Mouse (Mus musculus): ENCODE measurements around the gene Fars2. TPM values are rescaled to one million over a fixed set of nuclear protein-coding genes. Genes with fewer than 3 reads are reported as not detected.
A peak's percentile ranks its signal among the peaks of the same experiment; 100 is the strongest.

Fars2 gene
- polyA plus RNA-seq, 1 experiment from 2014 or later, result 37.9 TPM

DNA sequence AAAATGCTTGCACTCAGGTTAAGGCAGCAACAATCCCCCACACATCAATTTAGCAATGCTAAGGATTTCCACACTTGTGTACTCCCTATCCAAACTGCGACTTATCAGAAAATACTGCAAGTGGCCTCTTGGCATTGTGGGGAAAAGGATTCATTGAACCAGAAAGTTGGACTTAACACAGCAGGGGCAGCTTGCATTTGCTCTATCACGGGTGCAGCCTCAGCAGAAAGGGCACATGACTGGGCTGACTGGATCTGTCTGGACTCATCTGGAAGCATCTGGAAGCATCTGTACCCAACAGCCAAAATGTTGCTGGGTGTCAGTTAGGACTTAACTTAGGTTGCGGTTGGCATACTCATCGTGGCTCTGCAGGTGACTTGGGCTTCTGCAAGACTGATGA is 490.7 kb downstream of the Fars2 start:
- ATAC-seq, result no peak
- H3K9ac ChIP-seq (replicated peaks), result no peak overlapping the region
- H3K27me3 ChIP-seq (ENCODE audit: insufficient read depth, low read length), result no peaks in the 10 kb centered on the region
- H3K4me3 ChIP-seq (ENCODE audit: low read depth, low read length), result no peak overlapping the region
- no peak overlapping the region for H3K4me2 ChIP-seq (ENCODE audit: low read depth, low read length)
- DNase-seq, result no peak
- H3K4me1 ChIP-seq (ENCODE audit: insufficient read depth), result peaks cover 5% of the 10 kb centered on the region; the same call in 1 of the 2 replicates
- WGBS (ENCODE audit: insufficient replicate concordance), result 73% methylated on average over 4 of the region's 4 CpGs
- TF ChIP-seq EP300 (IDR thresholded peaks at IDR 0.05; ENCODE audit: low read depth) (no peak), CTCF (IDR thresholded peaks at IDR 0.05; ENCODE audit: low read depth) (no peak)
- H3K36me3 ChIP-seq (replicated peaks; ENCODE audit: insufficient read depth, low read length), result no peaks in the 10 kb centered on the region
- H3K9me3 ChIP-seq (ENCODE audit: low read length), result no peaks in the 10 kb centered on the region
- H3K27ac ChIP-seq (ENCODE audit: low read depth), result no peak overlapping the region

DNA sequence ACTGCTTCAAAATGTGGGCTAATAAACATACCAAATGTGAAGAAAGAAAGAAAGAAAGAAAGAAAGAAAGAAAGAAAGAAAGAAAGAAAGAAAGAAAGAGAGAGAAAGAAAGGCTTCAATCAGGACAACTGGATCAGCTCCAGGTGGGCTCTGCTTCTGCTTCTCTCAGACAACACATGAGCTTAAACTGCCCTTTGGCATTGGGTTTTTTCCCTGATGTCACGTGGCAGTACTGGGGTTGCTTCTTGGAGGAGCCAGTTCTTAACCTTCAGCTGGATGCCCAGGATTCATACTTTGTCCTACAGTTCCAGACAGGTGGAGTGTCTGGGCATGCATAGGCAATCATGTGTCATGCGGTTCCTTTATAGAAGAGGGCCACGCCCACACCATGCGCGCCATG is 493.2 kb downstream of the Fars2 start:
- Histone ChIP-seq H3K4me1 (ENCODE audit: insufficient read depth) (peaks cover 5% of the 10 kb centered on the region; the same call in 1 of the 2 replicates), H3K27me3 (ENCODE audit: insufficient read depth, low read length) (no peaks in the 10 kb centered on the region), H3K4me2 (ENCODE audit: low read depth, low read length) (no peak overlapping the region), H3K9me3 (ENCODE audit: low read length) (no peaks in the 10 kb centered on the region), H3K4me3 (ENCODE audit: low read depth, low read length) (no peak overlapping the region), H3K9ac (replicated peaks) (no peak overlapping the region), H3K36me3 (replicated peaks; ENCODE audit: insufficient read depth, low read length) (no peaks in the 10 kb centered on the region), H3K27ac (ENCODE audit: low read depth) (no peak overlapping the region)
- no peak for DNase-seq
- no peak for ATAC-seq
- 85% methylated on average over 5 of the region's 5 CpGs for WGBS (ENCODE audit: insufficient replicate concordance)
- TF ChIP-seq EP300 (IDR thresholded peaks at IDR 0.05; ENCODE audit: low read depth) (no peak), CTCF (IDR thresholded peaks at IDR 0.05; ENCODE audit: low read depth) (no peak)

DNA sequence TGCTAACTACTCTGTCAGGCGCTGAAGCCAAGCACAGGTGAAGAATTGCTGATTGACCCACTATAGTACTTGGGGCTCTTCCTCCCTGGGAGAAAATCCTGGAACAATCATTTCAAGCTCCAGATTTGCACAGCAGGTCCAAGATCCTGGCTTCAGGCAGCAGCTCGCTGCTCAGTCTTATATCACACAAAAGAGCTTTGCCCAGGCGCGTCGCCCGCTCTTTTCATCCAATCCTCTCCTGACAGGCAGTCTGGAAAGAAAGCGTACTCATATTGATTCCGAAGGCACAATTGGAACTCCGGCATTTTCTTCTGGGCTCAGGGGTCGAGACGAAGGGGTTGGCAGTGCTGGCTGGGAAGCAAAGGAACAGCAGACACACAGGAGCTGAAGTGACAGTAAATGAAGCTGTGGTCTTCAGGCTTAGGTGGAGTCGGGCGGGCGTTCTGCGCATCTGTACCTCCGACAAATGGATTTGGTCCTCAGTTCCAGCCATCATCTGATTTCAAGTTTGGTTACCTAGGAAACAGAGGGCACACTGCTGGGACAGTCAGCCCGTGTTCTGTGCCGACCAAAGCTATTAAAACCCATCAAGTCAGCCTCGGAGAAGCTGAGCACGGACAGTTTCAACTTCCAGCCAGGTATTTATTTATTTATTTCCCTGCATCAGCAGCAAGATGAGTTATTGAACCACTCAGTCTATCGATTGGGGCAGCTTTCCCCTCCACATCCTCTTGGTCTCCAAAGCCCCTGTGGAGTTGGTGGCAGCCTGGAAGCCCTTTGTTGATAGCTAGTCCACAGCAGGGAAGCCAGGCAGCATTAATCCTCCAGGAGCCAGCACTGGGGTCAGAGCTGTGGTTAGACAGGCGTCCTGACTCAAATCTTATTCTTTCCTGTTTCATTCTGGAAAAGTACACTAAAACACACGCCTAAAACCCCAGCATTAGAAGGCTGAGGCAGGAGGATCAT is 495.9 kb downstream of the Fars2 start:
- 69% methylated on average over 23 of the region's 23 CpGs for WGBS (ENCODE audit: insufficient replicate concordance)
- DNase-seq (no peak), ATAC-seq (no peak)
- no peak overlapping the region for H3K27ac ChIP-seq (ENCODE audit: low read depth)
- no peaks in the 10 kb centered on the region for H3K36me3 ChIP-seq (replicated peaks; ENCODE audit: insufficient read depth, low read length)
- H3K9me3 ChIP-seq (ENCODE audit: low read length), result no peaks in the 10 kb centered on the region
- H3K4me2 ChIP-seq (ENCODE audit: low read depth, low read length), result no peak overlapping the region
- H3K27me3 ChIP-seq (ENCODE audit: insufficient read depth, low read length), result no peaks in the 10 kb centered on the region
- H3K4me3 ChIP-seq (ENCODE audit: low read depth, low read length), result no peak overlapping the region
- H3K4me1 ChIP-seq (ENCODE audit: insufficient read depth), result peaks cover 5% of the 10 kb centered on the region; the same call in 1 of the 2 replicates
- H3K9ac ChIP-seq (replicated peaks), result no peak overlapping the region
- TF ChIP-seq EP300 (IDR thresholded peaks at IDR 0.05; ENCODE audit: low read depth) (no peak), CTCF (IDR thresholded peaks at IDR 0.05; ENCODE audit: low read depth) (no peak)

DNA sequence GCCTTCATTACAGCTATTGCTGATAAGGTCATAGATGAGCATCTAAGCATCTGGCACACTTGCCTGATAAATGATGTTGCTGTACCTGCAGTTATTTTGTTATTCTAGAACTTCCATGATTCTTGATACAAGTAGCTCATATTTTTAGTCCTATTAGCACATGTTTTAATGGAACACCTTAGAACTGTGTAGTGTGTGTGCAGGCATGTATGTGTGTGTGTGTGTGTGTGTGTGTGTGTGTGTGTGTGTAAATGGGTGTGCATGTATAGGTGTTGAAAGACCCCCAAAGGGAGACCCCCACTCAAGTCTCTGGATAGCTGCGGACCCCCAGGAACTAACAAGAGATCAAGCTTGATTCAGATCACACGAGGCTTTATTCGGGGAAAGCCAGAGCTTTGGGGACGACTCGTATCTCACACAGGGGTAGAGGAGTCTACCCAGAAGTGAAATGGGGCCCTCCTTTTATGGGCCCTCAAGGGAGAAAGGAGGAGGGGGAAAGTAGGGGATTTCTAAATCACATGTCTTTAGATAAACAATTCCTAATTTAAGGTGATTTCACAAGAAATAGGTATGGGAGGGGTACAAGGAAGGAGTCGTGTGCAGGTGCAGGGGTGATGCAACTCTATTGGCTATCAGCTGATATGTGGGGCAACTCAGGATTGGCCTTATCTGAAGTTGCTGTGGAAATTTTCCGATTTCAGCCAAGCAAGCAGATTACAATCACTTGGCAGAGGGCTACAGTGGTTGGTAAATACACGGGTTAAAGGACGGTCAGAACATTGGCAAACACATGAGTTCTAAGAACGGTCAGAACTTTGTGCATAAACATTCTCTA is 503.5 kb downstream of the Fars2 start:
- TF ChIP-seq CTCF (IDR thresholded peaks at IDR 0.05; ENCODE audit: low read depth) (no peak), EP300 (IDR thresholded peaks at IDR 0.05; ENCODE audit: low read depth) (peak; percentile 94)
- Histone ChIP-seq H3K4me3 (ENCODE audit: low read depth, low read length) (no peak overlapping the region), H3K4me1 (ENCODE audit: insufficient read depth) (no peaks in the 10 kb centered on the region), H3K4me2 (ENCODE audit: low read depth, low read length) (no peak overlapping the region), H3K27me3 (ENCODE audit: insufficient read depth, low read length) (no peaks in the 10 kb centered on the region), H3K9ac (replicated peaks) (no peak overlapping the region), H3K27ac (ENCODE audit: low read depth) (peak overlapping the region; percentile 85), H3K36me3 (replicated peaks; ENCODE audit: insufficient read depth, low read length) (no peaks in the 10 kb centered on the region), H3K9me3 (ENCODE audit: low read length) (no peaks in the 10 kb centered on the region)
- DNase-seq (peak; percentile 58), ATAC-seq (peak; percentile 98)
- WGBS (ENCODE audit: insufficient replicate concordance), result 62% methylated on average over 10 of the region's 10 CpGs

GRCm38 (mm10) chr13:36621333-36621659 is 504.1 kb downstream of the Fars2 start:
- Histone ChIP-seq H3K27ac (ENCODE audit: low read depth) (peak overlapping the region; percentile 71), H3K9me3 (ENCODE audit: low read length) (peaks cover 3% of the 10 kb centered on the region; the same call in 1 of the 2 replicates), H3K4me1 (ENCODE audit: insufficient read depth) (no peaks in the 10 kb centered on the region), H3K9ac (replicated peaks) (no peak overlapping the region), H3K27me3 (ENCODE audit: insufficient read depth, low read length) (no peaks in the 10 kb centered on the region), H3K36me3 (replicated peaks; ENCODE audit: insufficient read depth, low read length) (no peaks in the 10 kb centered on the region), H3K4me2 (ENCODE audit: low read depth, low read length) (no peak overlapping the region), H3K4me3 (ENCODE audit: low read depth, low read length) (no peak overlapping the region)
- DNase-seq, result no peak
- TF ChIP-seq EP300 (IDR thresholded peaks at IDR 0.05; ENCODE audit: low read depth), result no peak
- no peak for TF ChIP-seq CTCF (IDR thresholded peaks at IDR 0.05; ENCODE audit: low read depth)
- 56% methylated on average over 1 of the region's 1 CpGs for WGBS (ENCODE audit: insufficient replicate concordance)
- no peak for ATAC-seq

DNA sequence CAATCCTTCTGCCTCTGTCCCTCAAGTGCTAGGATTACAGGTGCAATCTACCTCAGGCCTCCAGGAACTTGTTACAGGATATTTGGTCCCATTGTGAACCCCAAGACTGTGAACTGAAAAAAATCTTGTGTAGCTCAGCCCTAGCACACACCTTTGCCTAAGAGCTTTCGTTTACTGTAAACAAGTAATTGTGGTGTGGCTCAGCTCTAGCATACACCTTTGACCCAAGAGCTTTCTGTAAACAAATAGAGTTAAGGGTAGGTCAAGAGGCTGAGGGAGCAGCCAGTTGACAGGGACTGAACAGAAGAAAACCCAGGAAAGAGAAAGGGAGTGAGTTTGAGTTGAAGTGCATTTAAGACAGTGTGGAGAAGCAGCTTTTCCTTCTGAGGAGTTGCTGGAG is 506.3 kb downstream of the Fars2 start:
- Histone ChIP-seq H3K27me3 (ENCODE audit: insufficient read depth, low read length) (no peaks in the 10 kb centered on the region), H3K4me2 (ENCODE audit: low read depth, low read length) (no peak overlapping the region), H3K9me3 (ENCODE audit: low read length) (peaks cover 3% of the 10 kb centered on the region; the same call in 1 of the 2 replicates), H3K9ac (replicated peaks) (no peak overlapping the region), H3K4me3 (ENCODE audit: low read depth, low read length) (no peak overlapping the region), H3K36me3 (replicated peaks; ENCODE audit: insufficient read depth, low read length) (no peaks in the 10 kb centered on the region), H3K4me1 (ENCODE audit: insufficient read depth) (no peaks in the 10 kb centered on the region), H3K27ac (ENCODE audit: low read depth) (no peak overlapping the region)
- TF ChIP-seq EP300 (IDR thresholded peaks at IDR 0.05; ENCODE audit: low read depth), result no peak
- TF ChIP-seq CTCF (IDR thresholded peaks at IDR 0.05; ENCODE audit: low read depth), result no peak
- 57% methylated on average over 1 of the region's 1 CpGs for WGBS (ENCODE audit: insufficient replicate concordance)
- no peak for DNase-seq
- no peak for ATAC-seq

Measured in liver, postnatal 0 days (tissue).